Mouse (Mus musculus) E14TG2a.4 (cell line): Measurements from ENCODE around the gene Fam208b.

ENCODE experiments used
- CTCF ChIP-seq: conservative IDR thresholded peaks from 2 replicates; pipeline ENCODE4 v1.5.1; 2014; ENCODE audit warnings: low read length
- NANOG ChIP-seq: IDR thresholded peaks from 2 replicates; pipeline ENCODE4 v1.6.1; 2014; ENCODE audit warnings: borderline replicate concordance, low read length, mixed read lengths

DNA sequence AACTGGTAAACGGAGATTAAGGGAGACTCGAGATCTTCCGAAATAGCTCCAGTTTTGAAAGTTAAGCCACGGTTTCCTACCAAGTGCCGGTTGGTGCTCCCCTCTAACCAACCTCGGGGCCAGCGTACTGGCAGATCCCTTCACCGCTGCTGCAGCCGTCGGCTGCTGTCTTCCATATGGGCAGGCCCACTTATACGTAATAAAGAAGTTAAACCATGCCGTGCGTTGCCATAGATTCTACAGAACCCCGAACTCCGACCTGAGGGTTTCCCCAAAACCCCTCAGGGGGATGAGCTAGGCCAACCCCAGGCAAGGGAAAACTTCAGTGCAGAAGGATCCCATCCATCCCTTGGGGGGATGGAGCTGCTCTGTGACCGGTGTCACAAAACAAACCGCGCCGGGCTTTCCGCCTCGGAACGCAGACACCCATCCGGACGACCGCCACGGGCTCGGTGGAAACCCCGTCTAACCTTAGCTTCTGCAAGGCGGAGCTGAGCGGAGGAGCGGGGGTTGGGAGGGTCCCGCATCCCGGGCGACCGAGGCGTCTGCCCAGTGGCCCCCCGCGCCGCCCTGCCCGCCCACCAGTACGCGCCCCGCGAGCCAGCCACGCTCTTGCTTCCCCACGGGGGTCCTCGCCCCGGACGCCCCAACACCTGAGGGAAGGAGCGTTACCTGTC, 652 bp downstream of the Fam208b start:
- no peak for TF ChIP-seq CTCF
- no peak for TF ChIP-seq NANOG
